Mouse (Mus musculus) liver, postnatal 0 days (tissue): Measurements from ENCODE around the gene Lims1.

ENCODE experiments used
- CTCF ChIP-seq: sonication (generic); IDR thresholded peaks from 2 replicates; pipeline ENCODE4 v1.5.1; 2016; ENCODE audit warnings: antibody characterized with exemption, low read depth
- EP300 ChIP-seq: IDR thresholded peaks from 2 replicates; pipeline ENCODE4 v1.6.1; 2016; ENCODE audit warnings: antibody characterized with exemption, low read depth, mild to moderate bottlenecking

DNA sequence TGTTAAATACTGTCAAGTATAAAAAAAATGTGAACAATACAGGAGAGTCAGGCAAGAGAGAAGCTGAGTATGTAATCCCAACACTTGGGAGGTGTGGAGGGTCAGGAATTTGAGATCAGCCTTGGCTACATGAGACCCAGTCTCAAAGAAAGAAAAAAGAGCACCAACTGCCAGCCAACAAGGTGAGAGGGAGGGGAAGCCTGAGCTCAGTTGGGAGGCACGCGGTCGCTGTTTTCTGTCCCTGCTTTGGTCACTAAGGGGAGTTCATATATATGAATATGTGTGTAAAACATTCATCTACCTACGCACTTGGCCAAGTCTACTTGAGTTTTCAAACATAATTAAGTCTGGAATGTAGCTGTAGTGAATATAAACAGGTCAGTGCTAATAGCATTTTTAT, 72.0 kb downstream of the Lims1 start:
- TF ChIP-seq CTCF, result no peak
- no peak for TF ChIP-seq EP300
